Mouse (Mus musculus) G1E (cell line): ENCODE measurements around the gene Gm5447. TPM values are rescaled to one million over a fixed set of nuclear protein-coding genes. Genes with fewer than 3 reads are reported as not detected.

Source experiments
- ATAC-seq: 2 replicates; pipeline ENCODE4 v1.8.0; 2016; ENCODE audit warnings: mild to moderate bottlenecking; ENCODE audit not compliant: insufficient number of reproducible peaks, poor library complexity, low FRiP score, severe bottlenecking; ENCODE audit errors: extremely low read depth
- DNase-seq: peaks from one replicate; pipeline ENCODE4 v3.0.0; 2012; ENCODE audit warnings: low spot score
- H3K27me3 ChIP-seq: 2 replicates; pipeline ENCODE4 v1.6.1; 2012; ENCODE audit warnings: mild to moderate bottlenecking, low read length, inconsistent platforms; ENCODE audit not compliant: insufficient read depth
- H3K36me3 ChIP-seq: replicated peaks from 2 replicates; pipeline ENCODE3; 2012; ENCODE audit warnings: mild to moderate bottlenecking, inconsistent platforms
- H3K4me1 ChIP-seq: 2 replicates; pipeline ENCODE4 v1.6.1; 2012; ENCODE audit warnings: low read depth, low read length, inconsistent platforms, mixed read lengths; ENCODE audit not compliant: insufficient read depth
- H3K4me3 ChIP-seq: 2 replicates; pipeline ENCODE4 v1.5.1; 2012; ENCODE audit warnings: low read depth, mild to moderate bottlenecking, inconsistent platforms, low read length, moderate library complexity, mixed read lengths
- H3K9me3 ChIP-seq: replicated peaks from 2 replicates; pipeline ENCODE4 v1.6.1; 2012; ENCODE audit warnings: inconsistent platforms
- CTCF ChIP-seq: IDR thresholded peaks from 2 replicates; pipeline ENCODE4 v1.5.1; 2012; ENCODE audit warnings: low read depth, low read length, inconsistent platforms, mixed read lengths
- GATA1 ChIP-seq: IDR thresholded peaks from 2 replicates; pipeline ENCODE4 v1.6.1; 2012; ENCODE audit warnings: borderline replicate concordance, low read length, inconsistent platforms, mixed read lengths
- GATA2 ChIP-seq: IDR thresholded peaks from 2 replicates; pipeline ENCODE4 v1.6.1; 2012; ENCODE audit warnings: low read depth, low read length, inconsistent platforms, borderline replicate concordance
- POLR2AphosphoS5 ChIP-seq: IDR thresholded peaks from 2 replicates; pipeline ENCODE4 v1.6.1; 2012; ENCODE audit warnings: low read depth, low read length, inconsistent platforms; ENCODE audit not compliant: insufficient replicate concordance
- TAL1 ChIP-seq: conservative IDR thresholded peaks from 2 replicates; pipeline ENCODE4 v1.6.1; 2012; ENCODE audit warnings: low read depth, low read length, inconsistent platforms, mixed read lengths
- polyA plus RNA-seq: library from polyadenylated mRNA; stranded (reverse); fragments of >175 nt; gene quantifications from 2 replicates; pipeline ENCODE4 v1.2.3, GENCODE M21; 2012
- total RNA-seq, 2 experiments: library from RNA; stranded (forward) in 1 of 2; stranded (reverse) in 1 of 2; fragments of 200-1000 nt in 1 of 2; fragments of >200 nt in 1 of 2; fragmentation: Nextera tagmentation in 1 of 2; gene quantifications; 2 replicates each; pipeline ENCODE4 v1.2.3; 2014 to 2017

Gene Gm5447
- total and polyA plus RNA-seq, 3 experiments = 0.27 TPM; not detected in 2

DNA sequence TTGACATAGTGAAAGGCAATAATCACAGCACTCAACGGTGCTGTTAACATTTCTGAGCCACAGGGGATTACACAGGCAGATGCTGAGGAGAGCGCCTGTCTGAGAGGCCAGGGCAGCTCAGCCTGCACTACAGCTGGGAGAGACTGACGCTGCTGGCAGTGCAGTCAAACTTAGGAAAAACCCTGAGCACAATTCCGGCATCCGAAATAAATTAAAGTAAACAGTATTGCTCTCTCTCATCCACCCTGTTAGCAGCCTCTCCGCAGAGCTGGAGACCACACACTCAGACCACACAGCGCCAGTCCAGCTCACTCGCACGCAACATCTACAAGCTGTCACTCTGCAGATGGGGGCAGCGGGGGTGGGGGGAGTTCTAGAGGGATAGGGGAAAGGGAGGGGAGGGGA is 7.5 kb upstream of the Gm5447 start:
- TF ChIP-seq GATA2 = no peak
- TF ChIP-seq CTCF = no peak
- no peak for TF ChIP-seq GATA1
- TF ChIP-seq TAL1 = no peak
- TF ChIP-seq POLR2AphosphoS5 = no peak
- ATAC-seq = no peak
- H3K4me1 ChIP-seq = peaks cover 17% of the 10 kb centered on the region
- DNase-seq = no peak
- H3K36me3 ChIP-seq = peaks cover 48% of the 10 kb centered on the region
- no peaks in the 10 kb centered on the region for H3K27me3 ChIP-seq
- H3K4me3 ChIP-seq = no peak overlapping the region
- no peaks in the 10 kb centered on the region for H3K9me3 ChIP-seq

DNA sequence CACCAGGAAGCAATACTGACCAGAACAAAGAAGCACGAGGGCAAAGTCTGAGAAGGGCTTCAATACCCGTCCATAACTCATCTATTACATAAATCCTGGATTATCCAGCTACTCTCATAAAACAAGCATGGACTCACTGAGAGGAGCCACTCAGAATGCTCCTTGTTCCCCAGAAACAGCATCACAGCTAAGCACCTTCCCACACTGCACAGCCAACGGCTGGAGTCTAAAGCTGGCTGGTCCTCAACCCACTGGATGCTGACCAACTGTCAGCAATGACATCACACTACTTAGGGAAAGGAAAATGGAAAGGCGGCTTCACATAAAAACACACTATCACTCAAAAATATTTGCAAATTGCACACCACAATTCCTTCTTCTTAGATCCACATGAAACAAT is 5.7 kb upstream of the Gm5447 start:
- H3K9me3 ChIP-seq = no peaks in the 10 kb centered on the region
- DNase-seq = no peak
- peaks cover 37% of the 10 kb centered on the region for H3K36me3 ChIP-seq
- H3K4me3 ChIP-seq = no peak overlapping the region
- no peaks in the 10 kb centered on the region for H3K27me3 ChIP-seq
- ATAC-seq = no peak
- TF ChIP-seq CTCF = no peak
- no peak for TF ChIP-seq GATA2
- no peak for TF ChIP-seq POLR2AphosphoS5
- TF ChIP-seq GATA1 = no peak
- TF ChIP-seq TAL1 = no peak
- peaks cover 25% of the 10 kb centered on the region for H3K4me1 ChIP-seq

DNA sequence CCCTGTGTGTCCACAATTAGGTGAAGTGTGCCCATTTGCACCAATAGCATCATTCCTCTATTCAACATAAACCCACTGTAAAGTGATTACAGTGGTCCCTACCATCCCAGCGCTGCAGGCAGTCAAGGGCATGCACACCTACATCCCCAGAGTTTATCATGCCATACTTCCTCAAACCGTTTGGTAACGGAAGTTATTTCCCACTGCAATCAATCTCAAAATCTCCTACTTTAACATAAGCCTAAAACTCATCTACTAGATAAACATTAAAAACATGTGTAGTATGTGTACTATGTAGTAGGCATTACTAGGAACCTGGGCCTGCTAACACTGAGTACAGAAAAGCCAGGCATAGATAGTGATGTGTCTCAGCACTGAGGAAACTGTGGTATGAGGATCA is 3.0 kb upstream of the Gm5447 start:
- Histone ChIP-seq H3K27me3 (no peaks in the 10 kb centered on the region), H3K4me3 (no peak overlapping the region), H3K36me3 (peaks cover 22% of the 10 kb centered on the region), H3K4me1 (peaks cover 33% of the 10 kb centered on the region), H3K9me3 (no peaks in the 10 kb centered on the region)
- DNase-seq = no peak
- no peak for ATAC-seq
- TF ChIP-seq CTCF = no peak
- TF ChIP-seq GATA1 = no peak
- TF ChIP-seq TAL1 = no peak
- TF ChIP-seq POLR2AphosphoS5 = no peak
- no peak for TF ChIP-seq GATA2

DNA sequence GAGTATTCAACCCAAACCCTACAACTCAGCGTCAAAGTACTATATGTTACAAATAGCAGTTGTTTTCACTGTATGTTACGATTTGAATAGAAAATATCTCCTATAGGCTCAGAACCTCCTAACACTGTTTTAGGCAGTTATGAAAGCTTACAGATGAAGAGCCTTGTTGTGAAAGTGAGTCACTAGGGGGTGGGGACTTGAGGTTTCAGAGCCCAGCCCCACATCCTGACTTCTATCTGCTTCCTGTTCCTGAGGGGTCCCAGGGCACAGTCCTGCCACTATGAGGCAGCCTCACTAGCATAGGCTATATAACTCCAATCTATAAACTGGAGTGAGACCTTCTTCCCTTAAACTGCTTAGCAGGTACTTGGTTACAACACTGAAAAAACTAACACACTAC is 1.9 kb upstream of the Gm5447 start:
- no peak for TF ChIP-seq GATA1
- no peak for TF ChIP-seq POLR2AphosphoS5
- TF ChIP-seq CTCF = no peak
- no peak for TF ChIP-seq GATA2
- no peak for TF ChIP-seq TAL1
- peaks cover 16% of the 10 kb centered on the region for H3K36me3 ChIP-seq
- no peaks in the 10 kb centered on the region for H3K27me3 ChIP-seq
- DNase-seq = peak; percentile 63
- peak; percentile 70 for ATAC-seq
- H3K4me1 ChIP-seq = peaks cover 33% of the 10 kb centered on the region
- no peaks in the 10 kb centered on the region for H3K9me3 ChIP-seq
- H3K4me3 ChIP-seq = peak overlapping the region; percentile 4; the same call in 1 of the 2 replicates

DNA sequence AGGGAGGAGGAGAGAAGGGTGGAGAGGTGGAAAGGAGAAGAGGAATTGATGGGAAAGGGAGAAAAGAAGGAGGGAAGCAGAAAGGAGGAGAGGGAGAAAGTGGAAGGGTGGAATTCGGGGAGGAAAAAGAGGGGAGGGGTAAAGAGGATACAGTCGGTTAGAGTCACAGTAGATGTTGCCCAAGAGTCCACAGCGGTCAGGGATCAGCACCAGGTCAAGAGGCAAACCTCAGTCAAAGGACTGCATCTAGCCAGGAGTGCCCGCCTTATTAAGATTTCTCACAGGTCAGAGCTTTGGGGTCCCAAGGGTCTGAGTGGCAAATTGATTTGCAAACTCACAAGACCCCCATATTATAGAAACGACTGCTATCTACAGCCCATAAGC is 235 bp downstream of the Gm5447 start:
- DNase-seq (no peak), ATAC-seq (no peak)
- H3K9me3 ChIP-seq = no peaks in the 10 kb centered on the region
- H3K4me1 ChIP-seq = peaks cover 28% of the 10 kb centered on the region
- TF ChIP-seq GATA2 (no peak), TAL1 (no peak), POLR2AphosphoS5 (no peak), CTCF (no peak), GATA1 (no peak)
- peak overlapping the region; percentile 94 for H3K4me3 ChIP-seq
- H3K27me3 ChIP-seq = peaks cover 13% of the 10 kb centered on the region
- peaks cover 6% of the 10 kb centered on the region for H3K36me3 ChIP-seq

DNA sequence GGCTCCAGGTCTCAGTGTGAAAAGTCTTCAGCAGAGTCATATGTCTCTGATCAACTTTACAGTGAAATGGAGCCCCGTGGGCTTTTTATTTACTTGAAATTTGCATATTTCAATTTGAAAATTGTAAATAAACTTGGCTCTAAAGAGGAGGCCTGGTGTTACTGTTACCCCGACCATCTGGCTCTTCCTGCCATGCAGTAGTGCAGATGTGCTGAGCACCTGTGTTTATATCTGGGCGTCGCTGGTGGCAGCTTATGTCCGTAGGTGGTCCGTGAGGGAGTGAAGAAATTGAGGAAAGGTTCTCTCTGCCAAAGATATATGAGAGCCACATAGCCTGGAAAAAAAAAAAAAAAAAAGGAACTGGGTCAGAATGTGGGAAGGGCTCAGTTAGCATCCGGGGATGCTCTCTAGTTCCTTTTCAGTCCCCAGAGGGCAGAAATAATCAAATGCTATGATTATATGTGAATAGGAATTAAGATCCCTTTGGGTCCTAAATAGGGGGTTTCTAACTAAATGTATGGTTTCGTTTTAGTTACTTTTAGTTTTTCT is 2.6 kb downstream of the Gm5447 start:
- H3K4me1 ChIP-seq = peaks cover 15% of the 10 kb centered on the region
- peaks cover 17% of the 10 kb centered on the region for H3K27me3 ChIP-seq
- no peak for ATAC-seq
- no peak for TF ChIP-seq GATA2
- TF ChIP-seq TAL1 = no peak
- TF ChIP-seq CTCF = no peak
- no peak for TF ChIP-seq GATA1
- TF ChIP-seq POLR2AphosphoS5 = no peak
- no peak for DNase-seq
- H3K9me3 ChIP-seq = no peaks in the 10 kb centered on the region
- H3K36me3 ChIP-seq = no peaks in the 10 kb centered on the region
- no peak overlapping the region for H3K4me3 ChIP-seq

- no peaks in the 10 kb centered on the region for H3K36me3 ChIP-seq
- ATAC-seq (no peak), DNase-seq (no peak)
- no peaks in the 10 kb centered on the region for H3K9me3 ChIP-seq
- H3K27me3 ChIP-seq = peaks cover 17% of the 10 kb centered on the region
- no peak overlapping the region for H3K4me3 ChIP-seq
- TF ChIP-seq TAL1 (no peak), GATA1 (no peak), POLR2AphosphoS5 (no peak), GATA2 (no peak), CTCF (no peak)
- H3K4me1 ChIP-seq = peaks cover 9% of the 10 kb centered on the region
These were observed 4.2 kb downstream of the Gm5447 start for GRCm38 (mm10) chr13:30978224-30978623.
